ENCODE assay signal across 23 mouse cellular contexts in the genomic region with DNA sequence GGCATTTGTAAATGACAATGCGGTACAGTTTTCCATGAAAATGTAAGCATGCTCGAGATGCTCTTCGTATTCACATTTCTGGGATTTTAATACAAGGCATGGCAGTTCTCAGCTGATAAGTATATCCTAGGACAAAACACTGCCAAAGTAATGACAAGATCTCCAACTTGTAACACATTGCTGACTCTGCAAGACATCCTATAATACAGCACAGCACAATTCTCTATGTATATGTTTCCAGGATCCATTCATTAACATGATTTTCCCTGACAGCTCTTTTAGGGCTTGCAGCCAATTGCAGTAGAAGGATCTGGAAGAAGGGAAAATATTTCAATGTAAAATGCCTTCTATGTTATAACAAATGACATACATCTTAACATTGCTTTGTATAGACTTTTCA.
DNase-seq lines count a peak whose midpoint lies in the region; ATAC-seq and TF ChIP-seq lines count a peak whose summit lies in the region.
"Had no signal": no experiment of that assay in that cellular context is flagged by ENCODE, and none has a peak within 500 bp of the region (broad histone marks: within the 10 kb centered on the region; RNA-seq: fewer than 3 reads in every experiment).

No protein-coding gene starts in this region.

- ATAC-seq in forebrain, embryonic 14.5 days = no peak; the same call in 1 of the 2 replicates
- no peak; the same call in 1 of the 2 replicates for ATAC-seq in forebrain, embryonic 15.5 days (replicated peaks)
- no peak for ATAC-seq in lung, embryonic 14.5 days (ENCODE audit: insufficient read depth)
- ATAC-seq: CD4-positive, CD25-positive, alpha-beta regulatory T cell, adult 4 months had no signal

- 96% methylated on average over 3 of the region's 3 CpGs for WGBS in forebrain, embryonic 14.5 days
- WGBS in forebrain, embryonic 15.5 days = 74% methylated on average over 3 of the region's 3 CpGs
- 70% methylated on average over 3 of the region's 3 CpGs for WGBS in lung, embryonic 14.5 days
- 86% methylated on average over 3 of the region's 3 CpGs for WGBS in lung, adult 2 months

- peak; percentile 31 for DNase-seq in forebrain, embryonic 14.5 days (ENCODE audit: low spot score)
- peak; percentile 28 for DNase-seq in lung, embryonic 14.5 days
- DNase-seq in lung, adult 2 months = no peak
- DNase-seq in brain, embryonic 14.5 days (ENCODE audit: low read depth) = peak; percentile 43
- DNase-seq in ovary, postnatal 10 days (ENCODE audit: low spot score) = no peak
- DNase-seq: adrenal gland, adult 2 months; adrenal gland, postnatal 14 days; cerebellum, adult 11-12 months; cerebellum, adult 8-10 months; cerebellum, postnatal 10 days; cerebellum, postnatal 36 days; embryo, embryonic 11 days; gastrocnemius, adult 2 months; gastrocnemius, postnatal 14 days; heart, adult 11 months; kidney, adult 11 months had no signal

- H3K4me1 ChIP-seq in forebrain, embryonic 14.5 days (ENCODE audit: control insufficient read depth, insufficient read depth, low read length) = no peaks in the 10 kb centered on the region
- no peaks in the 10 kb centered on the region for H3K4me1 ChIP-seq in forebrain, embryonic 15.5 days
- no peaks in the 10 kb centered on the region for H3K4me1 ChIP-seq in lung, embryonic 14.5 days (ENCODE audit: insufficient read depth)
- no peaks in the 10 kb centered on the region for H3K4me1 ChIP-seq in lung, adult 2 months (ENCODE audit: control insufficient read depth, insufficient read depth, low read length)
- H3K4me1 ChIP-seq: embryonic facial prominence, embryonic 15.5 days; forebrain, embryonic 12.5 days; hindbrain, embryonic 12.5 days; hindbrain, embryonic 15.5 days had no signal

- no peak for TF ChIP-seq POLR2A in lung, adult 2 months (IDR thresholded peaks at IDR 0.05; ENCODE audit: borderline replicate concordance, extremely low read depth, low read depth, low read length)
- no peak for TF ChIP-seq POLR2A in brain, embryonic 14.5 days (IDR thresholded peaks at IDR 0.05; ENCODE audit: borderline replicate concordance, extremely low read depth, insufficient read depth, insufficient read length, poor library complexity, severe bottlenecking)

- no peaks in the 10 kb centered on the region for H3K9me3 ChIP-seq in forebrain, embryonic 14.5 days (replicated peaks; ENCODE audit: control insufficient read depth, low read length)
- H3K9me3 ChIP-seq in forebrain, embryonic 15.5 days = no peaks in the 10 kb centered on the region
- no peaks in the 10 kb centered on the region for H3K9me3 ChIP-seq in lung, embryonic 14.5 days (ENCODE audit: low read depth, low read length)
- H3K9me3 ChIP-seq: embryonic facial prominence, embryonic 15.5 days; forebrain, embryonic 12.5 days; hindbrain, embryonic 12.5 days; hindbrain, embryonic 15.5 days had no signal

- H3K27me3 ChIP-seq in forebrain, embryonic 14.5 days (replicated peaks; ENCODE audit: control insufficient read depth, insufficient read depth, low read length) = no peaks in the 10 kb centered on the region
- no peaks in the 10 kb centered on the region for H3K27me3 ChIP-seq in forebrain, embryonic 15.5 days
- no peaks in the 10 kb centered on the region for H3K27me3 ChIP-seq in lung, embryonic 14.5 days (ENCODE audit: insufficient read depth, low read length)
- H3K27me3 ChIP-seq: embryonic facial prominence, embryonic 15.5 days; forebrain, embryonic 12.5 days; hindbrain, embryonic 12.5 days; hindbrain, embryonic 15.5 days had no signal

- no peaks in the 10 kb centered on the region for H3K36me3 ChIP-seq in forebrain, embryonic 14.5 days (ENCODE audit: control insufficient read depth, insufficient read depth, low read length)
- H3K36me3 ChIP-seq in forebrain, embryonic 15.5 days = no peaks in the 10 kb centered on the region
- no peaks in the 10 kb centered on the region for H3K36me3 ChIP-seq in lung, embryonic 14.5 days (ENCODE audit: insufficient read depth)
- H3K36me3 ChIP-seq: embryonic facial prominence, embryonic 15.5 days; forebrain, embryonic 12.5 days; hindbrain, embryonic 12.5 days; hindbrain, embryonic 15.5 days had no signal

- H3K27ac ChIP-seq in forebrain, embryonic 14.5 days (ENCODE audit: low read depth, low read length) = no peak overlapping the region
- H3K27ac ChIP-seq in forebrain, embryonic 15.5 days (replicated peaks) = no peak overlapping the region
- no peak overlapping the region for H3K27ac ChIP-seq in lung, embryonic 14.5 days (ENCODE audit: low read depth)
- H3K27ac ChIP-seq: embryonic facial prominence, embryonic 15.5 days; forebrain, embryonic 12.5 days; gastrocnemius, adult 2 months; hindbrain, embryonic 12.5 days; hindbrain, embryonic 15.5 days had no signal

- no peak for TF ChIP-seq CTCF in lung, embryonic 14.5 days (IDR thresholded peaks at IDR 0.05; ENCODE audit: low read depth)
- no peak for TF ChIP-seq CTCF in lung, adult 2 months (IDR thresholded peaks at IDR 0.05; ENCODE audit: insufficient read depth, low read length)
- TF ChIP-seq CTCF in brain, embryonic 14.5 days (IDR thresholded peaks at IDR 0.05; ENCODE audit: borderline replicate concordance, extremely low read depth, insufficient read depth, insufficient read length) = no peak

- no peak overlapping the region for H3K4me3 ChIP-seq in forebrain, embryonic 14.5 days (ENCODE audit: low read depth, low read length)
- no peak overlapping the region for H3K4me3 ChIP-seq in forebrain, embryonic 15.5 days
- H3K4me3 ChIP-seq in lung, embryonic 14.5 days (ENCODE audit: low read depth, low read length) = no peak overlapping the region
- H3K4me3 ChIP-seq in lung, adult 2 months (replicated peaks; ENCODE audit: extremely low read depth, low read depth, low read length) = no peak overlapping the region
- H3K4me3 ChIP-seq: embryonic facial prominence, embryonic 15.5 days; forebrain, embryonic 12.5 days; gastrocnemius, adult 2 months; hindbrain, embryonic 12.5 days; hindbrain, embryonic 15.5 days had no signal

- H3K9ac ChIP-seq in forebrain, embryonic 14.5 days (ENCODE audit: low read length) = no peak overlapping the region
- no peak overlapping the region for H3K9ac ChIP-seq in forebrain, embryonic 15.5 days (replicated peaks)
- H3K9ac ChIP-seq in lung, embryonic 14.5 days = no peak overlapping the region
- H3K9ac ChIP-seq: embryonic facial prominence, embryonic 15.5 days; forebrain, embryonic 12.5 days; hindbrain, embryonic 12.5 days; hindbrain, embryonic 15.5 days had no signal

- no peak overlapping the region for H3K4me2 ChIP-seq in forebrain, embryonic 14.5 days (ENCODE audit: low read length)
- H3K4me2 ChIP-seq in forebrain, embryonic 15.5 days (replicated peaks) = no peak overlapping the region
- H3K4me2 ChIP-seq in lung, embryonic 14.5 days = no peak overlapping the region
- H3K4me2 ChIP-seq: embryonic facial prominence, embryonic 15.5 days; forebrain, embryonic 12.5 days; heart, embryonic 11.5 days; hindbrain, embryonic 12.5 days; hindbrain, embryonic 15.5 days had no signal

Comparison
In these comparisons a context has a peak if more than half of its experiments do, and no peak if none do; other contexts are left out.
1. DNase-seq: peak in forebrain, embryonic 14.5 days (single experiment), lung, embryonic 14.5 days (single experiment) and brain, embryonic 14.5 days (single experiment); none in lung, adult 2 months (single experiment) and ovary, postnatal 10 days (single experiment).